Mouse (Mus musculus) embryonic stem cell, embryonic (primary cell): Measurements from ENCODE around the gene Gm11639.
"Not testable (repeated sequence)": the region's sequence is repeated elsewhere in the genome, so short reads cannot be mapped to it uniquely, and the experiment has no call there.

Source experiments
- CTCF ChIA-PET, 4 experiments: fragments of 300-600 bp in 2 of 4; fragments of 350-600 bp in 2 of 4; sonication (Branson Sonifier 250); formaldehyde crosslinking; loops; one replicate each; lab custom pipeline; 2022; ENCODE audit warnings: inconsistent platforms in 2 of 4; lab: Charles Lee
- POLR2A ChIA-PET, 4 experiments: fragments of 300-600 bp in 2 of 4; fragments of 350-600 bp in 2 of 4; sonication (Branson Sonifier 250); formaldehyde crosslinking; loops; one replicate each; lab custom pipeline; 2022; ENCODE audit warnings: antibody characterized with exemption in 4 of 4, inconsistent platforms in 1 of 4; lab: Charles Lee

Gene Gm11639

GRCm38 (mm10) chr11:104981342-104982055 lies 296.0 kb downstream of the Gm11639 start:
- ChIA-PET CTCF (interaction anchor here in 1 of 4 experiments (0.6 kb wide), 1 partner anchor 9 kb away, joined by 5 read pairs; no protein-coding TSS in a partner anchor), POLR2A (no interaction called here)

DNA sequence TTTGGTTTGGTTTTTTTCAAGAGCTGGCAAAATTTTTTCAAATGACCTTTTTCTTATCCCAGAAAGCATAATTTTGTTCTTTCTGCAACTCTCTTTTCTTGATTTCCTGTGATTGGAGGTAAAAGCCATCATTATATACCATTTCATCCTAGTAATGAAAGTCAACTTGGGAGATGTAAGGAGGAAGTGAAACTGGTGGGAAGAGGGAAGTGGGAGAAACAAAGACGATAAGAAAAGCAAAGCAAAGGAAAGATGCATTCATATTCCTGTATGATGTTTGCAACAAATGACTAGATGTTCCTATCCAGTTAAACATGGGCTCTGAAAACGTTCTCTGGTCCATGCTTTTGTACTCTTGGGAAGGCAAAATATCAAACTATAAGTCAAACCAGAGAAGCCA lies 323.7 kb downstream of the Gm11639 start:
- ChIA-PET POLR2A (no interaction called here), CTCF (interaction anchor here in 1 of 4 experiments (0.6 kb wide), 1 partner anchor 24 kb away, joined by 3 read pairs; no protein-coding TSS in a partner anchor)

- ChIA-PET CTCF (interaction anchor here (0.5 to 1.8 kb wide), 15 partner anchors 8 to 654 kb away, joined by 3 to 8 read pairs (median 3); partner anchors contain the start of gene Mettl2 (in 1 of the 4)), POLR2A (interaction anchor here in 2 of 4 experiments (0.6 to 1.0 kb wide), 2 partner anchors 19 to 105 kb away, joined by 3 read pairs; partner anchors contain the start of gene Mettl2 (in 1 of the 2))
Measured at GRCm38 (mm10) chr11:105021071-105021470, 335.6 kb downstream of the Gm11639 start.

DNA sequence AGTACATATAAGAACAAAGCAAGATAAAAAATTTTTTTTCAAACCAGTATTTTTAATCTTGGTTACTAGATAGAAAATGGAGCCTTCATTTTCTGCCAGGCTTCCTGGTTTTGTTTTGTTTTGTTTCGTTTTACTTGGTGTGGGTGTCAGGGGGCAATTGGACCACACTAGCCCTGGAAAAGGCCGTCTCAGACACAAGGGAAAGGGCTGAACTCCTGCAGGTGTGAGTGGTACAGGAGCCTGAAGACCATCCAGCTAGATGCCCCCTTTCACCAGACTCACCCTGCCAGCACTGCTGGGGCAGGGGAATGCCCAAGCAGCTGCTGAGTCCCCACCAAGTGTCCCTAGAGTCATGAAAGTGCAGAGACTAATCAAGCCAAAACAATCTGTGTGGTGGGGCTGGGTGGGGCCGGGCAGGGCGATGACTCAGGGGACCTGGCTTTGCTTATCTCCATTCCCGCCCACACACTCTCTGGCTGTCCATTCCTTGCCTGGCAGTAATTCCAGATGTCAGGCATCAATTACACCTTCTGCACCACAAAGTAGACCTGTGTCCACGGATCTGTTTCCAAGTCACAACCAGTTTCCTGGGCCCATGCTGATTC lies 343.3 kb downstream of the Gm11639 start:
- ChIA-PET POLR2A (interaction anchor here in 2 of 4 experiments (0.7 to 2.1 kb wide), 3 partner anchors 33 to 1896 kb away, joined by 3 to 4 read pairs (median 3); no protein-coding TSS in a partner anchor), CTCF (interaction anchor here in 2 of 4 experiments (0.6 to 1.0 kb wide), 2 partner anchors 8 to 56 kb away, joined by 3 to 7 read pairs; no protein-coding TSS in a partner anchor)

GRCm38 (mm10) chr11:105029525-105029924 lies 344.0 kb downstream of the Gm11639 start:
- ChIA-PET CTCF (interaction anchor here in 2 of 4 experiments (1.0 to 1.4 kb wide), 2 partner anchors 9 kb away, joined by 3 to 4 read pairs; no protein-coding TSS in a partner anchor), POLR2A (interaction anchor here in 1 of 4 experiments (0.7 kb wide), 1 partner anchor 1896 kb away, joined by 3 read pairs; no protein-coding TSS in a partner anchor)

DNA sequence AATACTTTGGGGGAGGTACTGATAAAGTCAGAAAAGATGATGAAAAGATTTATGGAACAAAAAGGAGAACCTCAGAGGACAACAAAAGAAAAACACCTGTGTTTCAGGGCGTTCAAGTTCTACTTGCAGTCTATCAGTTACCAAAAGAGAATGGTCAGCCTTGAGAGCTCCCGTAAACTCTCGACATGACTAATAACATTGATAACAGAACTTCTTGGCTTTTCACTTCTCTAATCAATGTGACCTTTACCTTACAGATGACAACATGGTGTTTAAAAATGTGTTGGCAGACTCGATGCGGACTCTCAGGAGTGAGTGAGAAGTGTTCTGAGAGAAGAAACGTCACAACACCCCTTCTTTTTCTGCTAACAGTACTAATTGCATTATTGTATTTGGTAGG lies 344.7 kb downstream of the Gm11639 start:
- POLR2A ChIA-PET: interaction anchor here in 1 of 4 experiments (0.6 kb wide), 1 partner anchor 102 kb away, joined by 3 read pairs; no protein-coding TSS in a partner anchor
- CTCF ChIA-PET: interaction anchor here in 1 of 4 experiments (1.4 kb wide), 1 partner anchor 10 kb away, joined by 4 read pairs; no protein-coding TSS in a partner anchor

GRCm38 (mm10) chr11:105031103-105031502 lies 345.6 kb downstream of the Gm11639 start:
- POLR2A ChIA-PET: interaction anchor here in 1 of 4 experiments (0.7 kb wide), 1 partner anchor 67 kb away, joined by 3 read pairs; no protein-coding TSS in a partner anchor
- CTCF ChIA-PET: no interaction called here

DNA sequence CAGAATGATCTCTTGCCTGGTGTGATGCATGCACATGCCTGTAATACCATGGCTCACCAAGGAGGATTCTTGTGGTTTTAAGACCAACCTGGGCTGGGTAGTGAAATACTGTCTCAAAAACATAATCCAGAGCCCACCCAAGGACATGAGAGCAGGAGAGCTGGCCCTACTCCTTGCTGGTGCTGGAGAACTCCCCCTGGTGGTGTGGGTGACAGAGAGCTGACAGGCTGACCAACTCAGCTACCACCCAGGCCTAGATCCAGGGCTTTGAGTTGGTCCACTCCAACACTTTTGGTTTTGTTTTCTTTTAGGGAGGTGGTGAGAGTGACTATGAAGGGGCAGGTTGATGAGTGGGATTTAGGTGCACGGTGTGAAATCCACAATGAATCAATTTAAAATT lies 349.6 kb downstream of the Gm11639 start:
- POLR2A ChIA-PET: no interaction called here
- CTCF ChIA-PET: interaction anchor here in 3 of 4 experiments (0.6 to 1.3 kb wide), 4 partner anchors 9 to 828 kb away, joined by 3 to 9 read pairs (median 4); no protein-coding TSS in a partner anchor

GRCm38 (mm10) chr11:105063292-105063691 lies 377.8 kb downstream of the Gm11639 start, which contains the start of gene Efcab3:
Gene Efcab3, plus strand, starts transcription at chr11:105063592.
- CTCF ChIA-PET: no interaction called here

GRCm38 (mm10) chr11:105112448-105112847 lies 426.9 kb downstream of the Gm11639 start:
- CTCF ChIA-PET: interaction anchor here (0.5 to 3.0 kb wide), 9 partner anchors 12 to 867 kb away, joined by 3 to 20 read pairs (median 3); partner anchors contain the start of gene Mettl2 (in 2 of the 4)
- POLR2A ChIA-PET: interaction anchor here (0.6 to 4.0 kb wide), 12 partner anchors 12 to 566 kb away, joined by 3 to 35 read pairs (median 4); partner anchors contain the start of gene Mettl2 (in 4 of the 4)

More at GRCm38 (mm10) chr11:105063292-105063691, 377.8 kb downstream of the Gm11639 start, which contains the start of gene Efcab3:
- POLR2A ChIA-PET: no interaction called here

DNA sequence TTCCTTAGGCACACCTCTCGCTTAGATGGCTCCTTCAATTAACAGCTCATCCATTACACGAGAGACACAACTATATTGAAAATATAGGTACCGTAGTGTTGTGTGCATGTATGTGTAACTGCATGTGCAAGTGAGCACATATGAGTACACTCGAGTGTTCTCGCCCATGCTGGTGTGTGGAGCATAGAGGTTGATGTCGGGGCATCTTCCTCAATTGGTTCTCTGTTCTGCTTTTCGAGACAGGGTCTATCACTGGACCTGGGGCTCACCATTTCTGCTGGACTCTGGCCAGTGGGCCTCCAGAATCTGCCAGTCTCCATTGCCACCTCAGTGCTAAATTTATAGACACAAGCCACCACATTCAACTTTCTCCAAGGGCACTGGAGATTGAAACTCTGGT lies 432.3 kb downstream of the Gm11639 start:
- CTCF ChIA-PET: interaction anchor here in 1 of 4 experiments (1.6 kb wide), 1 partner anchor 353 kb away, joined by 4 read pairs; no protein-coding TSS in a partner anchor
- POLR2A ChIA-PET: interaction anchor here in 2 of 4 experiments (1.3 to 1.9 kb wide), 2 partner anchors 8 kb away, joined by 5 to 8 read pairs; partner anchors contain the start of gene Mettl2 (in 2 of the 2)

GRCm38 (mm10) chr11:105120551-105121061 lies 435.1 kb downstream of the Gm11639 start:
- CTCF ChIA-PET: interaction anchor here in 1 of 4 experiments (0.6 kb wide), 1 partner anchor 199 kb away, joined by 4 read pairs; no protein-coding TSS in a partner anchor

DNA sequence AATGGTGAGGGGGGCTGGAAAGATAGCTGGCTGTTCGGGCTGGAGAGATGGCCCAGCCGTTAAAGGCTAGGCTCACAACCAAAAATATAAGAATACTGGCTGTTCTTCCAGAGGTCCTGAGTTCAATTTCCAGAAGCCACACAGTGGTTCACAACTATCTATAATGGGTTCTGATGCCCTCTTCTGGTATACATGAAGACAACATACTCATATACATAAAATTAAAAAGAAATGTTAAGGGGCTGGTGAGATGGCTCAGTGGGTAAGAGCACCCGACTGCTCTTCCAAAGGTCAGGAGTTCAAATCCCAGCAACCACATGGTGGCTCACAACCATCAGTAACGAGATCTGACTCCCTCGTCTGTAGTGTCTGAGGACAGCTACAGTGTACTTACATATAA lies 436.3 kb downstream of the Gm11639 start:
- POLR2A ChIA-PET, CTCF ChIA-PET: not testable (repeated sequence)

More at GRCm38 (mm10) chr11:105120551-105121061, 435.1 kb downstream of the Gm11639 start:
- POLR2A ChIA-PET: interaction anchor here in 1 of 4 experiments (1.1 kb wide), 1 partner anchor 17 kb away, joined by 3 read pairs; no protein-coding TSS in a partner anchor

GRCm38 (mm10) chr11:105123986-105124385 lies 438.5 kb downstream of the Gm11639 start:
- ChIA-PET POLR2A (interaction anchor here in 2 of 4 experiments (0.6 to 4.1 kb wide), 6 partner anchors 11 to 1031 kb away, joined by 3 to 35 read pairs (median 5); no protein-coding TSS in a partner anchor), CTCF (interaction anchor here (0.5 to 4.4 kb wide), 16 partner anchors 9 to 1983 kb away, joined by 3 to 20 read pairs (median 4); no protein-coding TSS in a partner anchor)

DNA sequence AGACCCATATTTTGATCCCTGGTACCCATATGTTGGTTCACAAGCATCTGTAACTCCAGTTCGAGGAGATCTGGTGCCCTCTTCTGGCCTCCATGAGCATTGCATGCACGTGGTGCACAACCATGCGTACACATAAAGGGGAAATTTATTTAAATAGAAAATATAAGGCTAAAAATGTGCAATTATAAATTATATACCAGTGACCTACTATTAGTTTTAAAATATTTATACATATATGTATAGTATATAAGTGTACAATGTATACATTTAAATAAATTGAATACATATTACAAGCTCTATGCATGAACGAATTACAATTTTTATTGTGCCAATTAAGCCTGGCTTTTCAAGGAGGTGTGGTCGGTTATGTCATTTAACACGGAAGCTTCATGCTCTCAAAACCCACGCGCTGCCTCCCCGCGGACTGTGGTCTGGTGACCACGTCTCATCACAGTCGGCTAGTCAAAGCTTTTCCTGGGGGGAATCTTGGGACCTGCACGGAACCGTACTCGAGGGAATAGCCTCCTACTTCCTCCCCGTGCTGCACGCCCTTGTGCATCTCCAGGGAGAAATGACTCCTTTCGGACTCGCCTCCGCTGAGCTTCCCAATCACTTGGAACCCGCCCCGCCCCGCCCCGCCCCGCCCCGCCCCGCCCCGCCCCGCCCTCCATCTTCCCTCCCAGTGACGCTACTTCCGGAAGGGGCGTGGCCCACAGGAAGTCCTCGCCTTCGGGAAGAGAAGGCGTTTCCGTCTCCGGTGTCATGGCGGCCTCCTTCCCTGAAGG lies 440.4 kb downstream of the Gm11639 start, which contains the start of gene Mettl2:
TSS of gene Mettl2 (plus strand) at position 691 of the 785 bp plus-strand sequence.
- POLR2A ChIA-PET: interaction anchor here (0.5 to 4.1 kb wide), 62 partner anchors 8 to 1193 kb away, joined by 3 to 44 read pairs (median 5); partner anchors contain the start of genes Gm11639 (in 2 of the 4), Dcaf7 (in 1 of the 4) and Gm10842 (in 1 of the 4)
- CTCF ChIA-PET: interaction anchor here in 3 of 4 experiments (0.6 to 4.4 kb wide), 18 partner anchors 10 to 1876 kb away, joined by 3 to 20 read pairs (median 4); no protein-coding TSS in a partner anchor

- ChIA-PET CTCF (interaction anchor here in 3 of 4 experiments (0.6 to 4.4 kb wide), 14 partner anchors 9 to 838 kb away, joined by 3 to 20 read pairs (median 4); no protein-coding TSS in a partner anchor), POLR2A (interaction anchor here (0.5 to 4.1 kb wide), 54 partner anchors 8 to 1193 kb away, joined by 3 to 44 read pairs (median 5); partner anchors contain the start of genes Dcaf7 (in 1 of the 4), Gm10842 (in 1 of the 4) and Gm11639 (in 1 of the 4))
Measured at GRCm38 (mm10) chr11:105126520-105127029, 441.1 kb downstream of the Gm11639 start.
